Mouse (Mus musculus): ENCODE measurements around the gene Ezr.

The Ezr gene

GRCm38 (mm10) chr17:6789581-6790118 lies 7.1 kb upstream of the Ezr start:
- DNase-seq (ENCODE audit: extremely low spot score, low read depth, low spot score), result no peak

DNA sequence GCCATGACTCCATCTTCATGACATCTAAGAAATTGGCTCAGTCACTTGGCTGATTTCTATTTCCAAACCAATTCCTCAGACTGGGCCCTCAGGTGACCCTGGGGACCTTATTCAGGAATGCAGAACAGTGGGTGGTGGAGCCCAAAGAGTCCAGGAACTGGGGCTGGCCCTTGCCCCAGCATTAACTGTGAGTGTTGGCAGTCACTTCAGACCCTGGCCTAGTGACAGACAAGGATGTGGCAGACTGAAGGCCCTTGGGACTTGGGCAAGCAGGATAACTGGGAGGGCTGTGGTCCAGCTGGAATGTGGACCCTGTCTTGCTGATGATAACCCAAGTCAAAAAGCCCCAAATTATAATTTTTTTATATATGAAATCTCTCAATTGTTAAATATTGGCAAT lies 6.5 kb upstream of the Ezr start:
- DNase-seq (ENCODE audit: extremely low spot score, low read depth, low spot score), result no peak

- no peak for DNase-seq (ENCODE audit: extremely low spot score, low read depth, low spot score)
Observed at GRCm38 (mm10) chr17:6787241-6787640, 4.7 kb upstream of the Ezr start.

DNA sequence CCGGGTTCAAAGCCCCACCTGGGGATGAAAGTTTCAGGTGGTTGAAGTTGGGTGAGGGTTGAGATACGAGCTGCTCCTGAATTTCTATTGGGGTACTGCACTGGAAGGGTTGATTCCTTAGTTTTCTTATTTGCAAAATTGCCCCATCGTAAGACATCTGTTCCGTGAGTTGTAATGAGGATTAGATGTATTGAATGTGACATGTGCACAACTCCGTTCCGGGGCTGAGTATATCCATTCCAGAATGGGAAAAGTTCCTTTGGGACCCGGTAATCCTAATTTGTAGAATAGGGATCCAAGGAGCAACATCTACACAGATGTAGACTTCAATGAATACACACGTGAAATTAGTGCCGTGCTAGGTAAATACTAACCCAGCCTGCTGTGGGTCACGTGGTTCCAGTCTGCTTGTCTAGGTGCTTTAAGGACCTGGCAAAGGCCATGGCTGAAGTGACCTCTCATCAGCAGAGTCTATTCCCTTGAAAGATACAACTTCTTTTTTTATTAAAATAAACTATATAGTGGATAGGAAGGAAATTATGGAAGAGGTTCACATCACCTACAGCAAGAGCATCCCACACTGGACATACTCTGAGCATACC lies 1.3 kb upstream of the Ezr start:
- DNase-seq (ENCODE audit: extremely low spot score, low read depth, low spot score), result no peak

DNA sequence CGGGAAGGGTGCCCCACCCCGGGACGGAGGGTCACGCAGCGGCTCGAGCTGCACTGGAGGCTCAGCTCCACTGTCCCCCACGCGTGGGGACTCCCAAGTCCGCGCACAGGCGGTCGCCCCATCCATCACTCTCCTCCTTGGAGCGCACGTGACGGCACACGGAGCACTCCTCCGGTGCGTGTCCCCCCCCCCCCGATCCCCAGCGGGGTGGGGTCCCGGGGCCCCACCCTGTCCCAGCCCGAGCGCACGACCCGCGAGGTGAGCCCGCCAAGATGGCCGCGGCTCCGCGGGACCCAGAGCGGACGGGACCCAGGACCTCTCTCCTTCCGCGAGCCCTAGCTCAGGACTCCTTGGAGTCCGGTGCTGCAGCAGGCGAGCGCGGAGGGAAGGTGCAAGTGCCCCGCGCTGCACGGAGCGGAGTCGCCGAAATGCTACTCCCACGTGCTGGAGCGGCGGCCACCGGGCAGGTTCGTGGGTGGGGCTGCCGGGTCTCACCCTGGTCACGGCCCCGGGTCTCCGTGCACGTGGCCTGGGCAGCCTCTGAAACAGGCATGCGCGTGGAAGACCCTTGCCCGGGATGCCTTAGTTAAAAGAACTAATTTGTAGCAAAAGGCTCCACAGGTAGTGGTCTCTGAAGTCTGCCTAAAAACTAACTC lies 550 bp upstream of the Ezr start:
- DNase-seq (ENCODE audit: extremely low spot score, low read depth, low spot score), result no peak

DNA sequence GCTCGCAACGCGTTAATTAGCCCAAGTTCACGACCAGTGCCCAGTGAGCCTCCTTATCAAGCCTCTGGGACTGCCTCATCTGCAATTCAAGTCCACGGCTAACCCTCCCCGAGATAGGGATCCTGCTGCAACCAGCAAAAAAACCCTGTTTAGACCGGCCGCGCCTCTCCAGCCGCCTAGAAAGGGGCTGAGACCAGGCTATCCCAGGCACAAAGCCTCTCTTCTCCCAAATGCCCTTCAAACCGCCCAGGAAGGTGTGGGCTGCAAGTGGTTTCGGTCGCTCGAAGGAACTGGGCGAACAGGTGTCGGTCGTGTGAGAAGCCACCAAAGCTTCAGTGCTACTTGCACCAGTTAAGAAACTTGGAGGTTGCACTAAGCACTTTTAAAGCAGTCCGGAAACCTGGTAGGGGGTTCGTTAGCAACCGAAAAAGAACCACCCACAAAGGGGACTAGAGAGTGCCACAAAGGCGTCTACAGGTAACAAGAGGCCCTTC lies 504 bp downstream of the Ezr start:
- DNase-seq (ENCODE audit: extremely low spot score, low read depth, low spot score), result no peak

DNA sequence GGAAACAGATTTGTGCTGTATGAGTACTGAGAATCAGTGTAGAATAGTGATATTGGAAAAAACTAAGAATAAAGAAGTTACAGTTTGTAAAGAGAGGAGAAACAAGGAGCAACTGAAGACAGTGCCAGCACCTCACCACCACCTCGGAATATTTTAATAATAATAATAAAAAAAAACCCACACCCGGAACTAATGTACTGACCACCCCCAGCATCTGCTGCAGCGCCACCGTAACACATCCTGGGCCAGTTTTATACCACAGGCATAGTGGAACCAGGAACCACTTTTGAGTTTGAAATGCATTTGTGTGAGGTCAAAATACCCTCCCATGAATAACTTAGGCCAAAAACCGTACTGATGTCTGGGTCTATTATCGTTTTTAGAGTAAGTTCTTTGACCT lies 1.3 kb downstream of the Ezr start:
- no peak for DNase-seq (ENCODE audit: extremely low spot score, low read depth, low spot score)

- DNase-seq (ENCODE audit: extremely low spot score, low read depth, low spot score), result no peak
Observed at GRCm38 (mm10) chr17:6780521-6781115, 2.0 kb downstream of the Ezr start.

- DNase-seq (ENCODE audit: extremely low spot score, low read depth, low spot score), result no peak
Observed at GRCm38 (mm10) chr17:6779632-6780031, 3.0 kb downstream of the Ezr start.

GRCm38 (mm10) chr17:6778771-6779509 lies 3.6 kb downstream of the Ezr start:
- DNase-seq (ENCODE audit: extremely low spot score, low read depth, low spot score), result no peak

GRCm38 (mm10) chr17:6778332-6778683 lies 4.3 kb downstream of the Ezr start:
- peak; percentile 58 for DNase-seq (ENCODE audit: extremely low spot score, low read depth, low spot score)

- no peak for DNase-seq (ENCODE audit: extremely low spot score, low read depth, low spot score)
Observed at GRCm38 (mm10) chr17:6777629-6778331, 4.8 kb downstream of the Ezr start.

GRCm38 (mm10) chr17:6777061-6777460 lies 5.5 kb downstream of the Ezr start:
- DNase-seq (ENCODE audit: extremely low spot score, low read depth, low spot score), result no peak

- no peak for DNase-seq (ENCODE audit: extremely low spot score, low read depth, low spot score)
Observed at GRCm38 (mm10) chr17:6776576-6776975, 6.0 kb downstream of the Ezr start.

GRCm38 (mm10) chr17:6776123-6776522 lies 6.5 kb downstream of the Ezr start:
- no peak for DNase-seq (ENCODE audit: extremely low spot score, low read depth, low spot score)

GRCm38 (mm10) chr17:6775671-6776070 lies 6.9 kb downstream of the Ezr start:
- DNase-seq (ENCODE audit: extremely low spot score, low read depth, low spot score), result no peak

- DNase-seq (ENCODE audit: extremely low spot score, low read depth, low spot score), result no peak
Observed at GRCm38 (mm10) chr17:6775221-6775620, 7.4 kb downstream of the Ezr start.

GRCm38 (mm10) chr17:6773249-6773966 lies 9.2 kb downstream of the Ezr start:
- no peak for DNase-seq (ENCODE audit: extremely low spot score, low read depth, low spot score)

GRCm38 (mm10) chr17:6772490-6772773 lies 10.2 kb downstream of the Ezr start:
- DNase-seq (ENCODE audit: extremely low spot score, low read depth, low spot score), result no peak

- no peak for DNase-seq (ENCODE audit: extremely low spot score, low read depth, low spot score)
Observed at GRCm38 (mm10) chr17:6771661-6772489, 10.7 kb downstream of the Ezr start.

Measured in hindlimb bud, embryonic 11.5 days (tissue).